Mouse (Mus musculus) stomach, postnatal 0 days (tissue): ENCODE measurements around the gene Glcci1. TPM values are rescaled to one million over a fixed set of nuclear protein-coding genes. Genes with fewer than 3 reads are reported as not detected.

Experiments used
- ATAC-seq: fragments of 200-750 bp; cut with Nextera tagmentation; 2 replicates; pipeline ENCODE4 v1.8.0; 2017; ENCODE audit not compliant: low FRiP score, low TSS enrichment
- DNase-seq: peaks from one replicate; pipeline ENCODE4 v3.0.0-alpha.2; 2016; ENCODE audit warnings: low spot score
- H3K27ac ChIP-seq: fragments of 300-500 bp; sonication (generic); replicated peaks from 2 replicates; pipeline ENCODE4 v1.5.1; 2014; ENCODE audit warnings: mild to moderate bottlenecking, control low read depth
- H3K27me3 ChIP-seq: fragments of 300-500 bp; sonication (generic); 2 replicates; pipeline ENCODE4 v1.6.1; 2014; ENCODE audit warnings: low read length; ENCODE audit not compliant: control insufficient read depth, insufficient read depth
- H3K36me3 ChIP-seq: fragments of 300-500 bp; sonication (generic); 2 replicates; pipeline ENCODE4 v1.6.1; 2014; ENCODE audit warnings: low read length, mixed read lengths; ENCODE audit not compliant: control insufficient read depth, insufficient read depth
- H3K4me1 ChIP-seq: fragments of 300-500 bp; sonication (generic); replicated peaks from 2 replicates; pipeline ENCODE4 v1.6.1; 2014; ENCODE audit warnings: antibody characterized with exemption; ENCODE audit not compliant: control insufficient read depth, insufficient read depth
- H3K4me2 ChIP-seq: fragments of 300-500 bp; sonication (generic); replicated peaks from 2 replicates; pipeline ENCODE4 v1.6.1; 2014; ENCODE audit warnings: low read depth, mild to moderate bottlenecking, control low read depth, moderate library complexity
- H3K4me3 ChIP-seq: fragments of 300-500 bp; sonication (generic); 2 replicates; pipeline ENCODE4 v1.5.1; 2014; ENCODE audit warnings: low read depth, low read length, control low read depth
- H3K9ac ChIP-seq: fragments of 300-500 bp; sonication (generic); 2 replicates; pipeline ENCODE4 v1.6.1; 2014; ENCODE audit warnings: mild to moderate bottlenecking, low read length, control low read depth, mixed read lengths
- H3K9me3 ChIP-seq: fragments of 300-500 bp; sonication (generic); 2 replicates; pipeline ENCODE4 v1.6.1; 2016; ENCODE audit warnings: low read length; ENCODE audit not compliant: control insufficient read depth
- CTCF ChIP-seq: IDR thresholded peaks from 2 replicates; pipeline ENCODE4 v1.5.1; 2016; ENCODE audit warnings: antibody characterized with exemption, low read depth, mild to moderate bottlenecking, moderate library complexity
- EP300 ChIP-seq: optimal IDR thresholded peaks from 2 replicates; pipeline ENCODE3; 2016; ENCODE audit warnings: antibody characterized with exemption
- WGBS: fragments of 180-500 bp; shearing (Covaris S2); extraction: QIAGEN DNeasy Blood & Tissue Kit; methylation state at CpG from one replicate; pipeline ENCODE4 v1.1.7; 2014; 5-methylcytosine and 5-hydroxymethylcytosine counted together
- polyA plus RNA-seq: library from polyadenylated mRNA; unstranded; fragments of >200 nt; fragmentation: Nextera tagmentation; extraction: Ambion mirVana; gene quantifications from 2 replicates; pipeline ENCODE4 v1.2.1, GENCODE M21; 2015

Glcci1 gene
- polyA plus RNA-seq, 1 experiment from 2014 or later, result 4.1 TPM

GRCm38 (mm10) chr6:8489266-8489665, 20.1 kb upstream of the Glcci1 start:
- WGBS, result 86% methylated on average over 7 of the region's 7 CpGs
- H3K36me3 ChIP-seq, result no peaks in the 10 kb centered on the region
- no peak overlapping the region for H3K4me3 ChIP-seq
- TF ChIP-seq EP300 (no peak), CTCF (no peak)
- ATAC-seq (no peak), DNase-seq (no peak)
- no peaks in the 10 kb centered on the region for H3K9me3 ChIP-seq
- no peak overlapping the region for H3K4me2 ChIP-seq
- H3K9ac ChIP-seq, result no peak overlapping the region
- H3K27me3 ChIP-seq, result no peaks in the 10 kb centered on the region
- no peaks in the 10 kb centered on the region for H3K4me1 ChIP-seq
- no peak overlapping the region for H3K27ac ChIP-seq

DNA sequence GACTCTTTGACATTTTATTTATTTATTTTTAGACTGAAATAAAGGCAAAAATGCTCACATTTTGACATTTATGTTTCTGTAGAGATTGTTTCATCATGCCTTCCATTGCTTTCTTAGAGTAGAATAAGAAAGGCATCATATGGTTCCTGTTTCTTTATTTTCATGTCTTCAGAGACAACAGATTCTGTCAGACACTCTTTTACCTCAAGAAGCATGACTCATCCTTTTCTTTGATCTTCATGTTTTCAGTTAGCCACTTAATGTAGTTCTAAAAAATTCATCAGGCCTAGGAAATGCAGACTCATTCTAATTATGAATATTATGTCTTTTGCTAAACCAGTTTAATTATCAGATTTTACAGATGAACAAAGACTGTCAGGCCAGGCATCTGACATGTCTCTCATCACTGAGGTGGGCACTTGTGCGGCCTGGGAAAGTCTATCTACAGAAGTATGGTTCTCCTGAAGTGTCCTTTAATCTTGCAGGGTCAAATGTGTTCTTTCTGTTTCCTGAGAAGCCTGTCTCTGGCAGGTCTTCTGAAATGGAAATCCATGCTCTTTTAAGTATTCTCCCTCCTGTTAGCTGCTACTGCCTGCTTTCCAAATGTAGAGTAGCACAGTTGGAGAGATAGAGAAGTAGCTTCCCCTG, 19.3 kb upstream of the Glcci1 start:
- ATAC-seq, result no peak
- Histone ChIP-seq H3K27me3 (no peaks in the 10 kb centered on the region), H3K4me2 (no peak overlapping the region), H3K27ac (no peak overlapping the region), H3K9me3 (no peaks in the 10 kb centered on the region), H3K36me3 (no peaks in the 10 kb centered on the region), H3K4me3 (no peak overlapping the region), H3K4me1 (no peaks in the 10 kb centered on the region), H3K9ac (no peak overlapping the region)
- DNase-seq, result no peak
- WGBS, result 93% methylated on average over 1 of the region's 1 CpGs
- no peak for TF ChIP-seq EP300

- ATAC-seq, result no peak
- Histone ChIP-seq H3K9me3 (no peaks in the 10 kb centered on the region), H3K4me1 (no peaks in the 10 kb centered on the region), H3K36me3 (no peaks in the 10 kb centered on the region), H3K27ac (no peak overlapping the region), H3K4me3 (no peak overlapping the region), H3K27me3 (no peaks in the 10 kb centered on the region), H3K4me2 (no peak overlapping the region), H3K9ac (no peak overlapping the region)
- DNase-seq, result no peak
- TF ChIP-seq EP300, result no peak
- TF ChIP-seq CTCF, result no peak
- 85% methylated on average over 3 of the region's 3 CpGs for WGBS
Observed at GRCm38 (mm10) chr6:8492248-8492647, 17.2 kb upstream of the Glcci1 start.

- H3K9me3 ChIP-seq, result no peaks in the 10 kb centered on the region
- 62% methylated on average over 5 of the region's 5 CpGs for WGBS
- no peak overlapping the region for H3K9ac ChIP-seq
- ATAC-seq (no peak; the same call in 1 of the 2 replicates), DNase-seq (no peak)
- H3K4me3 ChIP-seq, result no peak overlapping the region
- H3K4me1 ChIP-seq, result no peaks in the 10 kb centered on the region
- H3K27me3 ChIP-seq, result no peaks in the 10 kb centered on the region
- no peak overlapping the region for H3K27ac ChIP-seq
- H3K36me3 ChIP-seq, result no peaks in the 10 kb centered on the region
- no peak overlapping the region for H3K4me2 ChIP-seq
- TF ChIP-seq CTCF (no peak), EP300 (no peak)
Observed at GRCm38 (mm10) chr6:8495109-8495826, 14.1 kb upstream of the Glcci1 start.

DNA sequence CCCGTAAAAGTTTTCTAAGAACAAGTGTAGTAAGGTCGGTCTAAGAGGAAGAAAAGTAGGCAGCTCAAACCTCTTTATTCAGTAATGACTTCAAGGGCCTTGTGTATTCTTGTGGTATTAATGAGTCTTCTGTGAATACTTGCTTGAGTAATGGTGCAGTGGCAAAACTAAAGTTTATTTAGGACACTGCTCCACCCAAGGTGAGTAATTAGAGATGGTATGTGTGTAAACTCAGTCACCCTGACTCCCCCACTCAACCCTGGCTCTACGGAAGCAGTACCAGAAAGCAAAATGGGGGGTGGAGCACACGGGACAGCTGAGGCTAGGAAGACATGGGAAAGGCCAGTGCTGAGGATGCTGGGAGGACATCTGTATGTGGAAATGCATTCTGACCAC, 13.6 kb upstream of the Glcci1 start:
- H3K27me3 ChIP-seq, result no peaks in the 10 kb centered on the region
- 53% methylated on average over 4 of the region's 4 CpGs for WGBS
- no peaks in the 10 kb centered on the region for H3K9me3 ChIP-seq
- no peak overlapping the region for H3K27ac ChIP-seq
- TF ChIP-seq CTCF, result no peak
- TF ChIP-seq EP300, result no peak
- H3K4me2 ChIP-seq, result no peak overlapping the region
- H3K4me3 ChIP-seq, result no peak overlapping the region
- no peaks in the 10 kb centered on the region for H3K4me1 ChIP-seq
- no peak for DNase-seq
- peak; percentile 60; the same call in 1 of the 2 replicates for ATAC-seq
- no peak overlapping the region for H3K9ac ChIP-seq
- no peaks in the 10 kb centered on the region for H3K36me3 ChIP-seq

DNA sequence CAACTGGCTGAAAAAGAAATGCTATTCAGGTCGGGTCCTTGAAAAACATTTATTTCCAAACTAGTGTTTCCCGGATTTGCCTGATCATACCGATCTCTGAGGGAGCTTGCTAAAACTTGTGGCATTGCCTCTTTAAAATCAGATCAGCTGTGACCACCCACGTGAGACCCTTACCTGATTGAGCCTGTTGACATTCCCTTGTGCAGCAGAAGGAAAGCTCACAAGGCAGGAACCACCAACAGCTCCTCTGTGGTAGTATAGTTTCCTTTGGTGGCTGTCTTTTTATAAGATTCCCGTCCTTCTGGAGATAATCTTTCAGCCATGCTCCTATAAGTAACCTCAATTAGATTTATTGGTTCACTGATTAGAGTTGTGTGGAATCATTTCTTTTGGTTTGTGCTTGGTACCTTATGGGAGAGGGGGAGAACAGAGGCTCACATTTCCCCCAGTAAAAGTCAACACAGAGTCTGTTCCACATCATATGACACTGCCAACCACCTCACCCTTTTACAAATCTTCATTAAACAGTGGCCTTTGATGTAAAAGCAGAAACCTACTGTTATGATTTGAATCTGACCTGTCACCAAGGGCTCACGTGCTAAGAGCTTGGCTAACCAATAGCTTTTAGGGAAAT, 12.0 kb upstream of the Glcci1 start:
- DNase-seq (no peak), ATAC-seq (no peak)
- no peak overlapping the region for H3K4me2 ChIP-seq
- H3K9ac ChIP-seq, result no peak overlapping the region
- no peaks in the 10 kb centered on the region for H3K27me3 ChIP-seq
- 66% methylated on average over 6 of the region's 6 CpGs for WGBS
- H3K4me1 ChIP-seq, result no peaks in the 10 kb centered on the region
- H3K4me3 ChIP-seq, result no peak overlapping the region
- TF ChIP-seq CTCF (no peak), EP300 (no peak)
- H3K9me3 ChIP-seq, result no peaks in the 10 kb centered on the region
- no peaks in the 10 kb centered on the region for H3K36me3 ChIP-seq
- no peak overlapping the region for H3K27ac ChIP-seq
